Mouse (Mus musculus) G1E-ER4 (cell line): Measurements from ENCODE around the gene Dmrtb1. TPM values are rescaled to one million over a fixed set of nuclear protein-coding genes. Genes with fewer than 3 reads are reported as not detected.

Experiments
- GATA1 ChIP-seq: IDR thresholded peaks from one replicate; pipeline ENCODE4 v1.8.0; 2012; ENCODE audit warnings: low read length, inconsistent platforms
- polyA plus RNA-seq: library from polyadenylated mRNA; stranded (reverse); fragments of >175 nt; gene quantifications from 2 replicates; pipeline ENCODE4 v1.2.3, GENCODE M21; 2012

Dmrtb1 gene
- polyA plus RNA-seq, 1 experiment = not detected

DNA sequence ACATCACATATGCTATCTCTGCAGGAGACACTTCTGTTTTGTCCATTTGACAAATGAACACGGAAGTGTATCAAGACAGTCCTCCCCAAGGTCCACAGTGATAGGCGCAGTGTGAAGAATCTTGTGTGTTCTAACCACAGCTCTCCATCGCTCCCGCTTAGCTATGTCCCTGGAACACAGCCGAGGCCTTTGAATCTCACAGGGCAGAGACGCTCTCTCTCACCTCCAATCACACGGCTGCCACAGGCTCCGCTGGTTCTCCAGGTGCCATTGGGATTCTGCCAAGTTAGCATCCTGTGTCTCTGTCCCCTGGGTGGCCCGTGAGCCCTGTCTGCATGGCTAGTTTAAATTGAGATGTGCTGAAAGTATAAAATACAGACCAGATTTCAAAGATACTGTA, 15.2 kb upstream of the Dmrtb1 start:
- no peak for TF ChIP-seq GATA1

DNA sequence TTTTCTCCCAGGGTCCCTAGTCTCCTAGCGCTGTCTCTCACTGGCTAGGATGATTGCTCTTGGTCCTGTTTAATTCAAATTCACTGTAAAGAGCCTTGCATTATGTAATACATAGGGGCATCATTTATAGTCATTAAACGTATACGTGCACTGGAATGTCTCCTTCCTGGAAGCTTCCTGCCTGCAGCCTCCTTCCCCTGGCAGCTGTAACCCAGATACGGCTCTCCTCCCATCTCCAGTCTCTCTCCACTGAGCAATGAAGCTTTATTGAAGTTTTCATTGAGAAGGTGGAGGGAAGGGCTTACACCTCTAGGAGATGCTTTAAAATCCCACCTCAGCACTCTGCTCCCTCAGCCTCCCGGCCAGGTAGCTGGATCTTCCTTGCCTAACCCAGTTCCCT, 9.8 kb upstream of the Dmrtb1 start:
- no peak for TF ChIP-seq GATA1

DNA sequence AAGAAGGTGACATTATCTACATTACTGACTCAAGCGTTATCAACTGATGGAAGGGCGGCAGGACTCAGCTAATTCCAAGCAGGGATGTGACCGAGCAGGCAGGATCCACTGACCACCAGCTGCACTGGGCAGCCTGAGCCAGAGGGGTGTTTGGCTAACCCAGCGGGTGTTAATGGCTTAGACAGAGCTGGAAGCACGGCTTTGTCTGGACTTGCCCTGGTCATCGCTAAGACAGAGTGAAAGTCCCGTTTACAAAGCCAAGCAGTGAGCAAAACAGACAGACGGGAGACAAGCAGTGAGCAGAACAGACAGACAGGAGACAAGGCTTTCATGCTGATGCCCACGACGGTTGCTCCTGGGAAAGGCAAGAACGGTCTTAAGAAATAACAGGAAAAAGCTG, 4.2 kb upstream of the Dmrtb1 start:
- TF ChIP-seq GATA1 = no peak

DNA sequence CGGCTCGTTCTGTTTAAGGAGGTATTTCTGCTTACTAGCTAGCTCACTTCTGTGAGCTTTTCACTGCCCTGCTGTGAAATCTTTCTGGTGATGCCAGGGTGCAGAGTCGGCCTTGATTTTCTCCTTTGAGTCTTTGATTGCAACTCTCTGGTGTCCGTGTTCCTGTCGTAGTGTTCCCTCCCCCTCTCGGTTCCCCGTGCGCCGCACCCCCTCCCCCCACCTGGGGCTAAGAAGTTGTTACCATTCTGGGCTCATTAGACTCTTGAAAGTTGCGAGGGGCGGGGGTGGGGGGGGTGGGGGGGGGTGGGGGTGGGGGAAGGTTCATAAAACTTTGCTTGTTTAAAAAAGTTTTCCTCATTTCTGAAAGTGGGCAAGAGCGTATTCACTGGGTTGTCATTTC, 3.1 kb upstream of the Dmrtb1 start:
- TF ChIP-seq GATA1 = no peak

DNA sequence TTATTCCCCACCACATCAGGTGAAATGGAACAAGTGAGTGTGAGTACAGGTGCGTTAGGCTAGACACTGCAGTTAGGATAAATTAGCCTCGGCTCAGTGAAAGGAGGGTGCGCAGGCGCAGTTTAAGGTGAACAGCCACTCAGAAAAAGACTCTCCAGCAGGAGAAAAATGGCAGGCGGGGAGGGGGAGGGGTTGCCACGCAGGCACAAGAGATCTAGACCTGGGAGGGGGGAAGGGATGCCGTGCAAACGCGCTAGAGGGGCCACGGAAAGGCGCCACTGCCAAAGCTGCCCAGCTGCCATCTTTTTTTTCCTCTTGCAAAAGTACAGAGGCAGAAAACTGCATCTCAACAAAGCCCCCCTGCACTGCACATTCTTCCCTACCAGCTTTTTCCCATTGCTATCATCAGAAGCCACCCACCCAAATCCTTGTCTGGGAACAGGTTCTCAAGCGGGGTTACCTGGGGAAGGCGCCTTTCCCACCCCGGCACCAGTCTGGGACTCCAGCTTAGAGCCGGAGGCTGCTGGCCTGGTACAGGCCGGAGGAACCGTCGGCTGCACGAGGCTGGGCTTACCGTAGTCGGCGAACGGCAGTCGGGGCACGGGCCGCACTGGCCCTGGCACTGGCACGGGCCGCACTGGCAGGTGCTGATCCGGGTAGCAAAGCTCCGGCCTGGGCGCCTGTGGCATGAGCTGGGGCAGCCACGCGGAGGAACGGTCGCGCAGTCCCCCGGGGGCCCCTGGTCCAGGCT, 849 bp downstream of the Dmrtb1 start:
- no peak for TF ChIP-seq GATA1

DNA sequence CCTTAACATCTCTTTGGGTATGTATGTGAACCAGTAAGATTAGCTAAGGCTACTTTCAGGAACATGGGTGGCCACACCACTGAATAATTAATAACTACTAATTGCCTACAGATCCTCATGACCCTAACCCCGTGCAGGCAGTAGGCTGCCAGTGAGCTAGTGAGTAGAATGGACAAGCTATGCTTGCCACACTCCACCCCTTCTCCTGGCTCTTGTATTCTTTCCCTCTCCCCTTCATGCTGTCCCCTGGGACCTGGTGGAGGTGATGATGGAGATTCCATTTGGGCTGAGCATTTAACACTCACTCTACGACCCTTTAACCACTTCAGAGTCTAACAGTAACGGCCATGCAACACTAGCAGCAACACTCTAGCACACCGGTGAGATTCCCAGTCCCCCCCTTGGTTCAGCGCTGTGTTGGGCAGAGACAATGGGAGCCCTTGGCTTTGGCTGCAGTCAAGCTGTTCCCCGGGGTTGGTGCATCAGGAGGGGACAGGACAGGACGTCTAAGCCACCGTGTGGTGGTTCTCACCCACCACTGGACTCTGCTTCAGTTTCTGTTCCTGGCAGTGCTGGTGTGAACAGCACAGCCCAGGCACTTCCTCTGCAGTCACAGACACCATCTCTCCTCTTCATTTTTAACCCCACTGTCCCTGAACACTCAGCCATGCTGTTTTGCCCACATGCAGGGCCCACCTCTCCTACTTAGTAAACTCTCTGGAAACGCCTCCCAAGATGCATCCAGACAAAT, 2.8 kb downstream of the Dmrtb1 start:
- TF ChIP-seq GATA1 = no peak

DNA sequence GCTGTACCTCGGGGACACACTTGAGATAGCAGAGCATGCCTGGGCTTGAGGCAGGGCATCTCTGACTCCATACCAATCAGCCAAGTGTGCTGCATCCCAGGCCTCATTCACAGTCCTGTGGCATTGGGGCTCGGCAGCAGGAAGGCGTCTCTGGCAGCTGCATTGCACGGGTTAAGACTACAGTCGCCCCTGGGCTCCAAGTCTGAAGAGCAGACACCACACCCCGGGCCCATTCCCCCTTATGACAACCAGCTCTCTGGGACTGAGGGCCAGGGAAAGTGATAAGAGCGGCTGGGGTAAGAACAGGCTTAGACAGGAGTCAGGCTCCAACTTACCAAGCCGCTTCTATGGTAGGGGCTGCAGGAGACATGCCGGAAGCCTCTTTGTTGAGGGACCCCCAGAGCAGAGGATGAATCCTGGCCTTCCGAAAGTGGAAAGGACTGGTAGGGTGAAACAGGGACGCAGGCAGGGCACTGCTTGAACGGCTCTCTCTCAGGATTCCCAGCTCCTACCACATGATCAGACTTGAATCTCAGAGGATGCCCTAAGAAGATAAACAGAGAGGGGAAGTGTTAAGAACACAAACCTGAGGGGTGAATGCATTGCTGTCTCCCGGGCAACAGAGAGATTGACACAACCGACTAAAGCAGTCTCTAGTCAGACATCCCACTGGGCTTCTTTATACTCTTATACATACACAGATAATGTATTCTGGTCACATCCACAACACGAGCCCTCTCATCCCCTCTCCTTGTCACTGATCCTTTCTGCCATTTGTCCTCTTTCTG, 3.5 kb downstream of the Dmrtb1 start:
- no peak for TF ChIP-seq GATA1

DNA sequence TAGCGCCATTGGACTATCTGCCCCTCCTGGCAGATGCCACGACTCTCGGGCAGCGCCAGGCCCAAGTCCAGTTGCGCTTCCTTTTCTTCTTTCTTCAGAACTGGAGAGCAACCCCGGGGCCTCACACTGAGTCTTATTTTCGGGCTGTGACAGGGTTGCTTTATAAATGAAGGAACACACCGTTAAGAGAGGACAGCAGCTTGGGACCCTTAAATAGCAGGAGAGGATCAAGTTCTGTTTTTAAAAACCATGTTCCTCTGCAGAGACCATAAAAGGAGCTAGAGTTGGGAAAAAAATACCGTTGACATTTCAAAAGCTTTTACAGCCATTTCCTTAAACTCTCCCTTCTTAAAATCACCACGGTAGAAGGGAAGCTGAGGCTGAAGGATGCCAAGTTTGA, 8.4 kb downstream of the Dmrtb1 start:
- no peak for TF ChIP-seq GATA1

DNA sequence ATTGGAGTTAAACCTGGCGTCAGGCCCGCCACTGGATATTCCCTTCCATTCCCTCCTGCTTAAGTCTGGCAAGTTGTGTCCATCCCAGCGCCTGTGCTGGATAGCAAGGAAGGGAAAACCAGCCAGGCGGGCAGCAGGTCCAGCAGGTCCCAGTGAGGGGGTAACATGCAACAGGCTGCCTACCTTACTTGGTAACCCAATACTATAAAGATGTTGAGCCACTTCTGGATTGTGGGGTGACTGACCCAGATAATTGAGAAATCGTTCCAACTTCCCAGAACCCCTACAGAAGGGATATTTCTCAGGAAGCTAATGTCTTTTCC, 9.7 kb downstream of the Dmrtb1 start:
- TF ChIP-seq GATA1 = no peak

DNA sequence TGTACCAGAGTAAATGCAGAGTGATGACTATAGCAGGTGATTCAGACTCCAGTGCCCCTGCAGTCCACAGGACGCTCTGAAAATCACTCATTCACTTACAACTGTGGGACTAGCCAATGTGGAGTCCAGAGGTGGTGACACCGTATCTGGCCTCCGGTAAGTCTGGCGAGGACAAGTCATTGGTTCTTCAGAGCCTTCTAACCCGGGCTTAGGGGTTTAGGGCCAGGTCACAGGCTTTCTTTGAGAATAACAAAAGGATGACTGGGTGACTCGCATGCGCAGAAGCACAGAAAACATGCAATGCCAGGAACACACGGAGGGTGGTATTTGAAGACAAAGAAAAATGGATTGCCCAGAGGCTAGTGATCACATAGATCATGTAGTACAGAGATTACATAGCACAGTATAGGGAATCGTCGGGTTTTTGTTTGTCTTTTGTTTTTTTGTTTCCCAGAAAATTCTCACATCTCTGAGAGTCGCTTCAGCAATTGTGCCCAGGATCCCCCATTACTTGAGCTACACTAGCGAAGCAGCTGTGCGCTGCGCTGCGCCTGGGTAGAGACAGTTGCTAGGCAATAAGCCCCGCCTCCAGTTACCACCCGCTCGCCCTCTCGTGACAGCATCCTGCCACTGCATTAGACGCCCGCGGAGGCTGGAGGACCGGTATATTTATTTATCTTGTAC, 10.2 kb downstream of the Dmrtb1 start:
- TF ChIP-seq GATA1 = no peak

DNA sequence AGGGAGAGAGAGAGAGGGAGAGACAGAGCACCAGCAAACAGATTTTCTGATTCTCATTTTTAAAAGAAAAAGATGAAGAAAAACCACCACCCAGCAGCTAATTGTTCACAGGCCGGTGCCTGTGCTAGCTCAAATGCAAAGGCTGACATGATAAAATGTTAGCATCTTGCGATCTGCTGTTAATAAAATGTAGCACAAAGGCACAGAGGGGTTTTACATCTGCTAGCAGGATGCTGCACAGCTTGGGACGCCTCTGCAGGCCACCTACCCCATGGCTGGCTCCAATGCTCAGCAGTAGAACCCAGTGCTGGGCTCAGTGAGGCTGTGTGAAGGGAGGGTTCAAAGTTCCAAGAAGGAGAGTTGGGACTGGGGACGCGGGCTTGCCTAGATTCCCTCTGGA, 13.3 kb downstream of the Dmrtb1 start:
- no peak for TF ChIP-seq GATA1

DNA sequence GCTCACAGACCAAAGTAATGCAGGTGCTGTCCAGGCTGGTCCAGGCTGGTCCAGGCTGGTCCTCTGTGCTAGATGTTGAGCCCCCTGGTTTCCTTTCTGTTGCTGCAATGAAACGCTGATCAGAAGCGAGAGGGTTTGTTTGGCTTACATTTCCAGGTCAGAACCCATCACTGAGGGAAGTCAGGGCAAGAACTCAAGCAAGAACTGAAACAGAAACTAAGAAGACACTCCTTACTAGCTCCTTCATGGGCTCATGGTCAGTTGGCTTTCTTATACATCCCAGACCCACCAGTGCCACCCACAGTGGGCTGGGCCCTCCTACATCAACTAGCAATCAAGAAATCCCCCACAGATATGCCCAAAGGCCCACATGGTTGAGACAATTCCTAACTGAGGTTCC, 15.5 kb downstream of the Dmrtb1 start:
- no peak for TF ChIP-seq GATA1

DNA sequence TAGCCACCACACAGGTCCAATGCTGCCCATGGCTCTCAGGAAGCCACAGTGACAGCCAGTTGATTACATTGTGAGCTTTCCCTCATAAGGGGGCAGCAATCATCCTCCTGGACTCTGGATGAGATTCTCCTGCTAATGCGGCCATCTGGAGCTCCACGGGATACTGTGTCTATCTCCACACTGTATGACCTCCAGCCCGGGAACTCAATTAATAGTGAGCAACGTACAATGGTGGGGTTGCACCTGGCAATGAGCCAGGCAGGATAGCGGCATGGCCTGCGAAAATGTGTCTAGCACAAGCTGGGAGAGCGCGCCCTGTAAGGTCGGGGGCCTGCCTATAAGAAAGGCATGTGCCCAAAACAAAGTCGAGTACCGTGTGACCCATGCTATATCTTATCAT, 23.4 kb downstream of the Dmrtb1 start:
- TF ChIP-seq GATA1 = no peak

DNA sequence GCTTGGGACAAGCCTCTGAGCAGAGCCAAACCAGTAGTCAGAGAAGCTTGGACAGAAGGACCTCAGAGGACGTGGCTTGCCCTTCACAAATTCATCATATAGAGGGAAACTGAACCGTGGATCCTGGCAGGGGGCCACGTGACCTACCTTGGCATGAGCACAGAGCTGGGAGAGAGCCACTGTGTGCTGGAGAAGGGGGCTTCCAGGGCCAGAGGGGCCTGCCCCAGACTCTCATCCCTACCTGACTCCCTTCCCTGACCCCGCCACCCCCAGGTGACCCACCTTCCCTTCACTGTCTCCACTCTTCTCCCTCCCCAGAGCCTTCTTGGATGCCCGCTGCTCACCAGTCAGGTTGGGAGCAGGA, 30.8 kb downstream of the Dmrtb1 start:
- no peak for TF ChIP-seq GATA1

DNA sequence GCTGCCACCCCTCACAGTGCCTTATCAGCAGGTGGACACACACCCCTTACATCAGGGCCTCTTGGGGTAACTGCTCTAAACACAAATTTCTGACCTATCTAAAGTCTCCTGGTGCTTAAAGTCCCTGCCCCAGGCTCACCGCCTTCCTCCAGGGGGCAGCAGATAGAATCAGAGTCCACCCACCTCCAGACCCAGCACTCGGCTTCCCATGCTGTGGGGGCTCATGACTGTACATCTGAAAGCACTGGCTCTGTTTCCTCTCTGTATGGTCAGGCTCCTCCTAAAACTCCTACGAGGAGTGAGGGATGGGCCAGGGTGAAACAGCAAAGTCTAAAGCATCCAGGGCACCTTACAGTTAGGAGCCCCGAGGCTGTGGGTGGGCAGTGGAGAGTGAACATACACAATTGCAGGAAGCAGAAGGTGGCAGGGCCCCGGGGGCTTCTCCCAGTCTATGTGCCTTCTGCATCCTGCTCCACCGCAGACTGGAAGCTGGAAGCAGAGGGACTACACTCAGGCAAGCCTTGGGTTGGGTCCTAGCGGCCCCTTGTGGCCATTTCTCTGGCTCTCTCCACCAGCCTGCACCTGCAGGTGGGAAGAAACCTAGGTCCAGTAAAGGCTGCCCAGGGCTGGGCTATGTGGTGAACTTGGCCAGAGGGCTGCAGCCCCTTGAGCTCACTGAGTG, 31.3 kb downstream of the Dmrtb1 start:
- TF ChIP-seq GATA1 = no peak
